21 mouse cellular contexts compared by ENCODE assay signal in the genomic region with DNA sequence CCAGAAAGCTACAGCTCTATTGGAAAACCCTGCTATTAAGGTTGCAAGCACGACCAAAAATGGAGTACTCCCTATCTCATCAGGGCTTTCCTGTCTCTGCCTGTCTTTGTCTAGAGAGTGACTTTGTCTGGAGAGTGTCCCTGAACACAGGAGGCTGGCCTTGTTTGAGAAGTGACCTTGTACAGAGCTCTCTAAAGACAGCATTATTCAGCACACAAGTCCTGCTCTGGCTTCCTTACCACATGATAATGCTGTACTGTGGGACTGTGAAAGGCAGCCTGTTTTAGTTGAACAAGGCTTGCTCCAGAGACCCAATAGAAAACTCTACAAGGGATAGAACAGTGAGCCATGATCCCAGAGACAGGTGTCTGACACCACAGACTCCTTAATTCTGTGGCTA. TPM values are rescaled to one million over a fixed set of nuclear protein-coding genes. Genes with fewer than 3 reads are reported as not detected.
"Had no signal": no experiment of that assay in that cellular context is flagged by ENCODE, and none has a peak within 500 bp of the region (broad histone marks: within the 10 kb centered on the region; RNA-seq: fewer than 3 reads in every experiment).

No protein-coding gene starts in this region.

- H3K4me3 ChIP-seq: layer of hippocampus, adult 2 months; limb, embryonic 12.5 days; liver, embryonic 13.5 days; lung, embryonic 15.5 days; megakaryocyte, embryonic 14.5 days; midbrain, embryonic 15.5 days; neural tube, embryonic 12.5 days had no signal

- H3K27me3 ChIP-seq: limb, embryonic 12.5 days; liver, embryonic 13.5 days; lung, embryonic 15.5 days; midbrain, embryonic 15.5 days; neural tube, embryonic 12.5 days had no signal

- H3K9me3 ChIP-seq: limb, embryonic 12.5 days; liver, embryonic 13.5 days; lung, embryonic 15.5 days; midbrain, embryonic 15.5 days; neural tube, embryonic 12.5 days had no signal

- DNase-seq: kidney, postnatal 10 days; kidney, postnatal 4 days; liver; liver, embryonic 13.5 days; liver, postnatal 0 days; lung, postnatal 14 days; right cerebral cortex, postnatal 14 days; thymus, adult 2 months; thymus, postnatal 25 days had no signal

- H3K4me1 ChIP-seq: limb, embryonic 12.5 days; liver, embryonic 13.5 days; lung, embryonic 15.5 days; midbrain, embryonic 15.5 days; neural tube, embryonic 12.5 days had no signal

- H3K27ac ChIP-seq: layer of hippocampus, adult 2 months; limb, embryonic 12.5 days; liver, embryonic 13.5 days; lung, embryonic 15.5 days; macrophage; midbrain, embryonic 15.5 days; neural tube, embryonic 12.5 days had no signal

- ATAC-seq: liver, postnatal 0 days; midbrain, embryonic 15.5 days had no signal

- H3K36me3 ChIP-seq: limb, embryonic 12.5 days; liver, embryonic 13.5 days; lung, embryonic 15.5 days; midbrain, embryonic 15.5 days; neural tube, embryonic 12.5 days had no signal

- H3K9ac ChIP-seq: limb, embryonic 12.5 days; liver, embryonic 13.5 days; liver, postnatal 0 days; lung, embryonic 15.5 days; midbrain, embryonic 15.5 days; neural tube, embryonic 12.5 days had no signal

- H3K4me2 ChIP-seq: limb, embryonic 12.5 days; liver, embryonic 13.5 days; lung, embryonic 15.5 days; midbrain, embryonic 11.5 days; midbrain, embryonic 15.5 days; neural tube, embryonic 12.5 days had no signal

RNA-seq across cellular contexts. Expression of a gene that starts 19.8 kb away (rescaled TPM):
- total RNA-seq: left cerebral cortex, postnatal 36 days; monocyte, adult 5-6 weeks; neutrophil, adult 5-6 weeks had no signal
- polyA plus RNA-seq: limb, embryonic 12.5 days; liver, embryonic 13.5 days; macrophage; midbrain, embryonic 11.5 days; midbrain, embryonic 15.5 days; neural tube, embryonic 12.5 days; urinary bladder, adult 2 months had no signal
